Mouse (Mus musculus): Measurements from ENCODE around the gene Ptbp3. TPM values are rescaled to one million over a fixed set of nuclear protein-coding genes. Genes with fewer than 3 reads are reported as not detected.
"Not testable (repeated sequence)": the region's sequence is repeated elsewhere in the genome, so short reads cannot be mapped to it uniquely, and the experiment has no call there.

Ptbp3 gene
- polyA plus RNA-seq, 1 experiment from 2014 or later: 38.2 TPM

DNA sequence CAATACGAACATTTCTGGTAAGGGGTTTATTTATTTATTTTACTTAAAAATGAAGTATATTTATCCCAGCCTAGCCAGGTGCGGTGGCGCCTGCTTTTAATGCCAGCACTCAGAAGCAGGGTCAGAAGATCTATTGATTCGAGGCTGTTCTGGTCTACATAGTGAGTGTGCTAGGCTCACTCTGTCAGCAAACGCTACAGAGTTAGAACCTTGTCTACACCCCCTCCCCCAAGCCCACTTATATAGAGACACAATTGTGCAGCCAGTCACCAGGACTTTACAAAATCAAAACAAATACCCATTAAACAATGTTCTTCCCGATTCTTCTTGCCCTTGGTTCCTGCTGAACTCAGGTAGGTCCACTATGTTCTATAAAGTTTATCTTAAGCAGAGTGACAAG is 33.0 kb upstream of the Ptbp3 start:
- DNase-seq (ENCODE audit: low spot score) (no peak), ATAC-seq (no peak)
- Histone ChIP-seq H3K9ac (replicated peaks; ENCODE audit: low read depth) (peak overlapping the region; percentile 69; the same call in 1 of the 2 replicates), H3K4me3 (ENCODE audit: low read depth, low read length) (peak overlapping the region; percentile 73), H3K36me3 (ENCODE audit: insufficient read depth, low read length) (no peaks in the 10 kb centered on the region), H3K4me2 (replicated peaks; ENCODE audit: low read depth, low read length) (peak overlapping the region; percentile 80), H3K27ac (ENCODE audit: low read length) (no peak overlapping the region), H3K9me3 (ENCODE audit: low read length) (no peaks in the 10 kb centered on the region), H3K4me1 (ENCODE audit: insufficient read depth, low read depth, low read length) (no peaks in the 10 kb centered on the region), H3K27me3 (replicated peaks; ENCODE audit: insufficient read depth, low read length) (no peaks in the 10 kb centered on the region)
- 20% methylated on average over 6 of the region's 6 CpGs for WGBS
- TF ChIP-seq CTCF (IDR thresholded peaks at IDR 0.05) (no peak), EP300 (IDR thresholded peaks at IDR 0.05) (no peak)

DNA sequence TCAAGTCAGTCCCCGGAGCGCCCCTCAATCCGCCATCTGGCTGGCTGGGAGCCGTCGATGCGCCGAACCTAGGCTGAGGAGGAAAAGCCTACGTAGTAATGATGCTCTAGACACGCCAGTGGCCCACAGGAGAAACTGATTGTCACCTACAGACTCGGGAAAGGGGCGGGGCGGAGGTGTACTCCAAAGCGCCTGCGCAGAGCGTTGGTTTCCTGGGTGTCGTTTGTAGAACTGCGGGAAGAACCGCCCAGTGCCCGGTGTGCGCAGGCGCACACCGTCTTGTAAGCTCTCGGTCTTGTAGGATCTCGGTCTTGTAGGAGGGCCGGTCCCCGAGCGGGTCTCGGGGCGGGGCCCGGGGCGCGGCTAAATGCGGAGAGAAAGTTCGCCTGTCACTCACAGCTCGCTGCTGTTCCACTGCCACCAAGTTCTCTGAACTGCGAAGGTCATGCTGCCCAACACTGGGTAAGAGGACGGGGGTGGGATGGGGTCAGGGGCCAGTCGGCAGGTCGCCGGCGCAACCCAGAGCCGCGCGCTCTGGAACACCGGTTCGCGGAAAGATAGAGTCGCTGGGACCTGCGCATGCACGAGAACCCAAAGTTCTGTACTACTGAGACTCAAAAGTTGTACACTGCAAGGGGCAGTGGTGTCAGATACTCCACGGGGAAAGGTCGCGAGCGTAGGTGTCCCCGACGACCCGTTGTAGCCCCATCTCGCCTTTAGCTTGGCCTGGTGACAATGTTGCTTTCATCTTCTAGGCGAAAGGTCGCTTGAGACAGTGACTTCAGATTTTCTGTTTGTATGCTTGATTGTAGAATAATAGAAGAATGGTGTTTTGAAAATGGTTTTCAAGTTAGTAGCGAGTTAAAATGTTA is 32.4 kb upstream of the Ptbp3 start, which contains the start of gene Hsdl2:
Gene Hsdl2 (plus strand): TSS at position 250 of the 872 bp plus-strand sequence.
- Histone ChIP-seq H3K36me3 (ENCODE audit: insufficient read depth, low read length) (no peaks in the 10 kb centered on the region), H3K4me2 (replicated peaks; ENCODE audit: low read depth, low read length) (peak within 1 kb of the TSS; percentile 80), H3K27me3 (replicated peaks; ENCODE audit: insufficient read depth, low read length) (no peaks in the 10 kb centered on the region), H3K4me3 (ENCODE audit: low read depth, low read length) (peak within 1 kb of the TSS; percentile 73), H3K27ac (ENCODE audit: low read length) (peak within 1 kb of the TSS; percentile 92), H3K9ac (replicated peaks; ENCODE audit: low read depth) (peak within 1 kb of the TSS; percentile 69), H3K4me1 (ENCODE audit: insufficient read depth, low read depth, low read length) (no peaks in the 10 kb centered on the region), H3K9me3 (ENCODE audit: low read length) (no peaks in the 10 kb centered on the region)
- DNase-seq (ENCODE audit: low spot score): peak; percentile 99
- ATAC-seq: peak; percentile 98
- TF ChIP-seq EP300 (IDR thresholded peaks at IDR 0.05): no peak
- no peak for TF ChIP-seq CTCF (IDR thresholded peaks at IDR 0.05)
- WGBS: under 1% methylated on average over 61 of the region's 61 CpGs

DNA sequence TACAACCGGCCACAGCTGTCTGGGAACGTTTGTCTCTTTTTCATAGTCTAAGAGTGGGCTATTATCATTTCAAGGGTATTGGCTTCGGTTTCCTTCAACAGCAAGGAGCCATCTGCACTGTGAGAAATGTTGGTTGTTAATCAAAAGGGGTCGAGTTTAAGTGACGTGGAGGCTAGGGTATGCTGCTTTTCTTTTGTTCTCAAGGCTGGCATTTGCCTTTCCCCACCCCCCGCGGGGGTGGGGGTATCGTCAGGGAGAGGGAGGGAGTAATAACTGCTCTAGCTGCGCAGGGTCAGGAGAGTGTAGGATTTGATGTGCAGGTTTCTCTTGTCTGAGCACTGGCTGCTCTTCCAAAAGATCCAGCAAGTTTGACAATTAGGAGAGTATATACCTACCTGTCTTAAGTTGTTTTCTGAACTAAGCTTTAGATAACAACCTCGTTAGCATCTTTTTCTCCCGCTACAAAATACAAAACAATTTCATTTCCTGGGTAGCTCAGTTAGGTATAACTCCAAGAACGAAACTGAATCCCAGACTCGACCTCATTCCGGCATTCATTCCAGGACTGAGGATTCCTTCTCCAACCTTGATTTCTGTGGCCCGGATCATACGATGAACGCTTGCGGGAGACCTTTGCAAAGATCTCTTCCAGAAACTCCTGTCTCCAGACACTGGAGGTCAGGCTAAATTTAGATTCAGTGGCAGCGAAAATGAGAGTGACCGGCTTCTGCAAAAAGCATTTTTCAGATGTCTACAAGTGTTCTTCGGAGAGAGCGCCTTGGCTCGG is 31.5 kb upstream of the Ptbp3 start:
- no peaks in the 10 kb centered on the region for H3K27me3 ChIP-seq (replicated peaks; ENCODE audit: insufficient read depth, low read length)
- H3K4me2 ChIP-seq (replicated peaks; ENCODE audit: low read depth, low read length): peak overlapping the region; percentile 80
- DNase-seq (ENCODE audit: low spot score) (peak; percentile 62), ATAC-seq (peak; percentile 37)
- peak overlapping the region; percentile 92 for H3K27ac ChIP-seq (ENCODE audit: low read length)
- WGBS: under 1% methylated on average over 23 of the region's 23 CpGs
- H3K36me3 ChIP-seq (ENCODE audit: insufficient read depth, low read length): no peaks in the 10 kb centered on the region
- peak overlapping the region; percentile 69 for H3K9ac ChIP-seq (replicated peaks; ENCODE audit: low read depth)
- H3K4me1 ChIP-seq (ENCODE audit: insufficient read depth, low read depth, low read length): no peaks in the 10 kb centered on the region
- H3K4me3 ChIP-seq (ENCODE audit: low read depth, low read length): peak overlapping the region; percentile 73
- no peaks in the 10 kb centered on the region for H3K9me3 ChIP-seq (ENCODE audit: low read length)
- TF ChIP-seq EP300 (IDR thresholded peaks at IDR 0.05) (no peak), CTCF (IDR thresholded peaks at IDR 0.05) (no peak)

DNA sequence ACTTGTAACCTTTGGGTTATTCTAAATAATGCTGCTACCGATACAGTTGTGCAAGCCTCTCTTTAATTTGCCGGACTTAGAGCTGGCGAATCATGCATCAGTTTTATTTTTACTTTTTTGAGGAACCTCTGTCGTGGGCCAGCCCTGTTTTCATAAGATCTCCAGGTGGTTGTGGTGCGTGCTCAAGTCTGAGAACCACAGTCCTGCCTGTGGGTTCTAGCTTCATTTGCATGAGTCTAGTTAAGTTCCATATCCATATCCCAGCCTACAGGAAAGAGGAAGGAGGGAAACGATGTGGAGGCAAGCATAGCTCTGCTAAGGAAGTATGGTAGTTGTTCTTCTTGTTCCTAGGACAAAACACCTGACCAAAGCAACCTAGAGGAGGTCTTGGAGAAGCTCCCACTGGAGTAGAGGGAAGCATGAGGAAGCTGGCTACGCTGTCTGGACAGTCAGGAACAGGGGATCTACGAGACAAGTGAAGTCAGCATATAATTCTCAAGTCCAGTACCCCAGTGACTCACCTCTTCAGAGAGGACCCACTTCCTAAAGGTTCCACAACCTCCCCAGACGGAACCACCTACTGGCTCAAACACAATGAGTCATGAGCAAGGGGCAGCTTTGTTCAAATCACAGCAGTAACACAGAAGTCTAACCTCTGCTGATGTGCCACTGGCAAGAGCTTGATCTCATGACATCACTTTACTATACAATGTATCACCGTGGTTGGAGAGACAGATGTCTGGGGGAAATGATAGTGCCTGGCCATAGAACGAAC is 26.2 kb upstream of the Ptbp3 start:
- 79% methylated on average over 11 of the region's 11 CpGs for WGBS
- DNase-seq (ENCODE audit: low spot score): no peak
- Histone ChIP-seq H3K4me3 (ENCODE audit: low read depth, low read length) (no peak overlapping the region), H3K4me2 (replicated peaks; ENCODE audit: low read depth, low read length) (no peak overlapping the region), H3K27me3 (replicated peaks; ENCODE audit: insufficient read depth, low read length) (no peaks in the 10 kb centered on the region), H3K4me1 (ENCODE audit: insufficient read depth, low read depth, low read length) (no peaks in the 10 kb centered on the region), H3K9me3 (ENCODE audit: low read length) (no peaks in the 10 kb centered on the region), H3K9ac (replicated peaks; ENCODE audit: low read depth) (no peak overlapping the region), H3K36me3 (ENCODE audit: insufficient read depth, low read length) (no peaks in the 10 kb centered on the region), H3K27ac (ENCODE audit: low read length) (no peak overlapping the region)
- no peak for ATAC-seq
- no peak for TF ChIP-seq EP300 (IDR thresholded peaks at IDR 0.05)
- TF ChIP-seq CTCF (IDR thresholded peaks at IDR 0.05): no peak

DNA sequence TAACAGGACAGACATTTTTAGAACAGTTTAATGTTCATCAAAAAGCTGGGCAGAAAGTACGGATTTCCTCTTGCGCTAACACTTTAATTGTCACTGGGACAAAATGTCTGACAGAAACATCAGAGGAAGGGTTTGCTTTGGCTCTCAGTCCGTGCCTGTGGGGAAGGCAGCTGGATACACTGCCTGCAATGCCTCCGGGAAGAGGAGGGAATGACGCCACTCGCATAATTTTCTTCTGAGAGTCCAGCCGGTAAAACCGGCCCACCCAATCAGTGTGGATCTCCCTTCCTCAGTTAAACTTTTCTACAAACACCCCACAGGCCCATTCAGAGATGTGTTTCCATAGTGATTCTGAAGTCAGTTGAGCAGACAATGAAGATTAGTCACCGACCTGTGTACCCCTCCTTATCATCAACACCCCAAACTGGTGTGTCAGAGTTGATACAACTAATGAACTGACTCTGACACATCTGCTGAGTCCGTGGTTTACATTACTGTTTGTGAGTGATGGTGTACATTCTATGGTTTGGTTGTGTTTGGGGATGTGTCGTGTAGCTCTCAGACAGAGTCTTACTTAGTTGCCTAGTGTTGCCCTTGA is 23.5 kb upstream of the Ptbp3 start:
- Histone ChIP-seq H3K9me3 (ENCODE audit: low read length) (no peaks in the 10 kb centered on the region), H3K27me3 (replicated peaks; ENCODE audit: insufficient read depth, low read length) (no peaks in the 10 kb centered on the region), H3K4me2 (replicated peaks; ENCODE audit: low read depth, low read length) (no peak overlapping the region), H3K4me1 (ENCODE audit: insufficient read depth, low read depth, low read length) (no peaks in the 10 kb centered on the region), H3K9ac (replicated peaks; ENCODE audit: low read depth) (no peak overlapping the region), H3K4me3 (ENCODE audit: low read depth, low read length) (no peak overlapping the region), H3K27ac (ENCODE audit: low read length) (no peak overlapping the region), H3K36me3 (ENCODE audit: insufficient read depth, low read length) (no peaks in the 10 kb centered on the region)
- DNase-seq (ENCODE audit: low spot score) (no peak), ATAC-seq (peak; percentile 11; the same call in 1 of the 2 replicates)
- 66% methylated on average over 11 of the region's 11 CpGs for WGBS
- TF ChIP-seq EP300 (IDR thresholded peaks at IDR 0.05): no peak
- TF ChIP-seq CTCF (IDR thresholded peaks at IDR 0.05): no peak

DNA sequence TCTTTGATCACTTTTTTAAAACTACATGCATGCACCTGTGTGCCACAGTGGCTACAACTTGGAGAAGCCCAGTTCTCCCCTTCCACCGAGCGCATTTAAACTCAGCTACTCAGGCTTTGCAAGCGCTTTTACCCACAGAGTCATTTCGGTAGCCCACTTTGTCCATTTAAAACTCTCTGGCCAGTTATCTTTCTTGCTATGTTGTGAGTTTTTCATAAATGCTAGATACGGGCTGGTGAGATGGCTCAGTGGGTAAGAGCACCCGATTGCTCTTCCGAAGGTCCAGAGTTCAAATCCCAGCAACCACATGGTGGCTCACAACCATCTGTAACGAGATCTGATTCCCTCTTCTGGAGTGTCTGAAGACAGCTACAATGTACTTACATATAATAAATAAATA is 21.4 kb upstream of the Ptbp3 start:
- not testable (repeated sequence) for H3K4me3 ChIP-seq (ENCODE audit: low read depth, low read length); H3K27ac ChIP-seq (ENCODE audit: low read length); H3K9me3 ChIP-seq (ENCODE audit: low read length); H3K9ac ChIP-seq (replicated peaks; ENCODE audit: low read depth); ATAC-seq; H3K4me2 ChIP-seq (replicated peaks; ENCODE audit: low read depth, low read length); DNase-seq (ENCODE audit: low spot score); H3K27me3 ChIP-seq (replicated peaks; ENCODE audit: insufficient read depth, low read length); H3K36me3 ChIP-seq (ENCODE audit: insufficient read depth, low read length); H3K4me1 ChIP-seq (ENCODE audit: insufficient read depth, low read depth, low read length)
- WGBS: 92% methylated on average over 7 of the region's 8 CpGs
